Mouse (Mus musculus) MN1 (cell line): ENCODE measurements at regions not wholly inside any gene's neighbourhood (a gene's known extent, or its start where the extent isn't known, plus 50 kb on each side); places are given as distances from the start of the nearest gene placed in this dataset.

Source experiments
- DNase-seq: peaks from one replicate; pipeline ENCODE4 v3.0.0-alpha.2; 2016; ENCODE audit warnings: low spot score

DNA sequence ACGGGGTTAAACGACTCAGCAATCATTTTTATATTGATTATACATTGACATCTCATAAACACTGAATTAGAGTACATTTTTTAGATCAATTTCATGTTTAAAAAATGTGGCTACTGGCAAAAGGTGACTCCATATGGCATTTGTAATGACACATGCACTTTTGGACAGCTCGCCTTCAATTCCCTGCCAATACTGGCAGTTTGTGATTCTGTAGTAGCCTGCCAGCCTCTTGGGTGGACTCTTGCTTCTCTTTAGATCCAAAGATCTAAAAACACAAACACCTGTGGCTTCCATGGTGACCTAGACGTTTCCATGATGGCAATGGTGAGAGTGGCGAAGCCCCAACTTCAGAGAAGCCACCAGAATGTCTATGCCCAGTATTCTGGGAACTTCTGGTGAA, 83.1 kb upstream of the Pcdh8 start:
- DNase-seq, result no peak

DNA sequence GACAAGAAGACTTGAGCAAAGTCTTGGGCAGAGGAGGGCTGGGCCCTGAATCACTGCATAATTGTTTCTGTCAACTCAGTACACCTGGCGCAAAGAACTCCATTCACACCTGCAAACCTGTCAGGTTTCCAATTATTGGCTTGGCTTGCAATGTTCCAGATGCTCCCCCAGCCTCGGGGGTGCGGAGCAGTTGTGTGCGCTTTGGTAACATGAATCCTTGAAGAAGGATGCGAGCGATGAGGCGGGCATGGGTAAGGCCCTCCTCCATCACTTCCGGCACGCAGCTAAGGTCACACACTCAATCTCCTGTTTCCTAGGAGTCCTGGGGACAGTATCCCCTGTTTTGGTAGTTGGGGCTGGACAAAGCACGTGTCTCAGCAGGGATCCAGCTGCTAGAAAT, 81.6 kb upstream of the Pcdh8 start:
- DNase-seq, result no peak

DNA sequence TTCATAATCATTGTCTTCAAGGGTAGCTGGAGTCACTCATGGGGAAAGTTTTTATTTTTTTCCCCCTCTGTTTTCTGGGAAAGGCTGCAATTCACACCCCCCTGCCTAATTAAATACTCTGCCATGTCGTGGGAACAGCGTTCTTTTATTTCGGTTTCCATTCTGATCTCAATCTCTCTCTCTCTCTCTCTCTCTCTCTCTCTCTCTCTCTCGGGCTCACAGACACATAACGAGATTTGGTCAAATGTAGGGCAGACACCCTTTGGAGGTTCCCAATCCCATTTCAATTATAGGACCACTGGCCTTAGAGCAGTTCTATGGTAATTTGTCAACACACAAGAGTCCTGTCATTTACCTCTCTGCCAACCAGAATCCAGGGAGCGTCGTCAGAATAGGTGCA, 80.7 kb upstream of the Pcdh8 start:
- DNase-seq, result no peak

DNA sequence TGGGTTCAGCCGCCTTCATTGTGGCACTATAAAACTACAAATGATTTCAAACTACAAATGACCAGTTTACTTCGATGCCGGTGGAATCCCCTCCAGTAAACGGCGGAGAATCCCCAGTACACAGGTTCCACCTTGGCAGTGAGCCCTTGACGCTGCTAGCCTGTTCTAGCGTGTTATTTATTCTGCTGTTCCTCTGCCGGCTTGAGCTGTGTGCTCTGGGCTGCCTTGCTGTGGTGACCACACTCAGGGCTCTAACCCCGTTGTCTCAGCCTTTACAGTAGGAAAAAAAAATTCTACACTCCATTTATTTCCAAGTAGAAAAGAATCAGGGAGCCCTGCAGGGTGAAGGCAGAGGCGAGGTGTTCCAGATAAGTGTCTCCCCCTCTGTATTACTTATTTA, 80.1 kb upstream of the Pcdh8 start:
- DNase-seq, result no peak

DNA sequence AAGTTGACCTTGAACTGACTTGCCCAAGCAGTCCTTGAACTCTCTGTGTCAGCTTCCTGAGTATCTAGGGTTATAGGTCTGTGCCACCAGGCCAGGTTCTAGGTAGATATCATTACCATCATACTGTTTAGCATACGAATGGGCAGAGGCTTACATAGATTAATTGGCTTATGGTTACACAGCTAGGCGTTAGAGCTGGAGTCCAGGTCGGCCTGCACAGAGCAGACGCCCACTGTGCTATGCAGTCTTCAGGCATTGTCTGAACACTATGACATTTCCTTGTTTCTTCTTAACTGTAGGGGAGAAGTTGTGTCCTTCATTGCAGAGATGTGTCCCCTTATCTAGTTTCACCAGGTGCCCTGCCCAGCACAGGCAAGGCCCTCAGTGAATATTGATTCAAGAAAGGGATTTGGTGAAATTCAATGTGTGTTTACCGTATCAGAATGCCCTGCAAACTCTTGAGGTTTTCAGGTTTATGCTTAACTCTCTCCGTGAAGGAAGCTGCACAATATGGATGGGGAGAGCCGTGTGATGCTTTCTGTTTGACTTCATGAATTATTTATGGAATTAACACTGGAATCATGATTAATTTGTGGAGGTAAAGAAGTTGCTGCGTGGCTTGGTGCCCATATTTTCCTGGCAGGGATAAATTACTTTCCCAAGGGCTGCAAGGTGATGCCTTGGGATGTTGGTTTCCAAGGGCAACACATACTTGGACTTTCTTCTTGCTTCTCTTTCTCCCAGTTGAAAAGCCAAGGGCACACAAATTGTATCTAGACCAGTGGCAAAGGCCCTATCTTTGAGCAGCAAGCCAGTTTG, 78.7 kb upstream of the Pcdh8 start:
- no peak for DNase-seq

DNA sequence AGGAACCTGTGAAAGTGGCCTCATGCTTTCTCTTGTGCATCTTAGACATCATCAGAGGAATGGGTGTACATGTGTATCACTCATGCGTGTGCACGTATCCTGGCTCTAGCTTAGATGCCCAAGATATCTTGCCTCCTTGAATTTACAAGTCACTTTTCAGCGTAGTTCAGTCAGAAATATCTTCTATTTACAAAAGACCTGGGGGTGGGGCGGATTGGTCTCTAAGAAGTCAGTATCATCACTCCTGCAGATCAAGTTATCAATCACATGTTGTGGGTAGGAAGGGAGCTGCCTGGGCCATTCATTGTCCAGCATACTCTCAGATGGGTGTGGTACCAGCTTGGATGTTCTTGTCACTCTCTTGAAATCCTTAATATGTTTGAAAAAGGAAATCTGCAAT, 77.0 kb upstream of the Pcdh8 start:
- DNase-seq, result no peak

DNA sequence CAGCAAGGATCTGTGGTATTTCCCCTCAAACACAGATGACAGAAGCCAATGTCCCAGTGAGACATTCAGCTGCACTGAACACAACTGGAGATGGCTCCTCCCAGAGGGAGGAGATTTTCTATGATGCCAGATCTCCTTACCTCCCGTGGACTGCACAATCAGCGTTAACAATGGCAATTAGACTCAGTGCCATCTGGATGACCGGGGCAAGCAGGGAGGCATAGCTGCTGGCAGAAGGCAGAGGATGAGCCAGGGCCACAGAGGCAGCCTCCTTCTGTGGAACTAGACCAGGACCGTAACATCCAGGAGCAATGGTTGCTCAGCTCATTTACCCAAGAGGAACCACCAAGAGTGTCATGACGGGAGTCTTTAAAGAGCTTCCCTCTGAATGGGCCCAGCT, 73.2 kb upstream of the Pcdh8 start:
- no peak for DNase-seq

DNA sequence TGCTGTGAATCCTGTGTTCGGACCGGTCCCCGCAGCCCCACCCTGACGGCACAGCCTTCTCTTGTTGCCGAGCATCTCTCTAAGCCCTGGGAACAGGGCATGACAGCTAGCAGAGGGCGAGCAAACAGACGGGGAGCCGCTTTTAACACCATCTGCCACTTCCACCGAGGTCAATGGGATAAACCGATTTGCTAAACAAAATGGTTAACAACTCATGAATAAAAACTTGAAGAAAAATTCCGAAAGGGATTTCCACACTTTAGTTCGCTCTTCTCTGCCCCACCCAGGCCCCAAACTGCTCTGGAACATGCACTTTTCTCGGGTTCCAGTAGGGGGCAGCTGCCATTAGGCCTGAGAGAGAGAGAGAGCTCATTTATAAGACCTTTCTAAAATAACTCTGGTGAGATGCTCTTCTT, 72.0 kb upstream of the Pcdh8 start:
- no peak for DNase-seq

DNA sequence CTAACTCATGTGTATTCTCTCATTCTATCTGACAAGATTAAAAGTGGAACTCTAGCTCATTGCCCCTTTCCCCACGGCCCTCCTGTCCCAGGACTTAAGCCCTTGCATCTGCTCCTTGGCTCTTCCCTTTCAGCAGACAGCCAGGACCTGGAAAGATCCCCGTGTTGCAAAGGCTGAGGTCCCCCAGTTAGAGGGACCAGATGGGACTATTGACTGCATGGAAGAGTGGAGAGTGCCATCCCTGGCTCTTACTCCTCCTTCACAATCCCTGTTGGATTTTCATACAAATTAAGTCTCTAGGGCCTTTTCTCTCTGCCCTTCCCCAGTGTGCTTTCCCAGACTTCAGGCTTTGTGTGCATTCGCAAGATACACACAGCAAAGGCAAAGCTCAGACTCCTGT, 71.6 kb upstream of the Pcdh8 start:
- no peak for DNase-seq

DNA sequence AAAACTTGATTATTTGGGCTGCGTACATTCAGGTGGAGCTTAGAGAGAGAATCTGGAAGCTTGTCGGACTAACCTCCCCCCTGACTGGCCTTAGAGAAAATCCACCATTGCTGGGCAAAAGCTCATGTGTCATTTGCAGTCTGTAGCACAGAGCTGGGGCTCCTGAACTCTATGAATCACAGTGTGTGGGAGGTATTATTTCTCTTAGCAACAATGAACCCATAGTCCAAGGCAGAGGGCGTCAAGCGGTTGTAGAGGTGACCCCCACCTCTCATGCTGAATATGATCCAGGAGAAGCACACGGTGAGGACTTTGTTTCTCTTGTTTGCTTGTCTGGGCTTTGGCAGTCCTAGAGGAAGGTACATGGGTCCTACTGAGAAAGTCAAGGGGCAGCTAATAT, 66.0 kb upstream of the Pcdh8 start:
- no peak for DNase-seq

DNA sequence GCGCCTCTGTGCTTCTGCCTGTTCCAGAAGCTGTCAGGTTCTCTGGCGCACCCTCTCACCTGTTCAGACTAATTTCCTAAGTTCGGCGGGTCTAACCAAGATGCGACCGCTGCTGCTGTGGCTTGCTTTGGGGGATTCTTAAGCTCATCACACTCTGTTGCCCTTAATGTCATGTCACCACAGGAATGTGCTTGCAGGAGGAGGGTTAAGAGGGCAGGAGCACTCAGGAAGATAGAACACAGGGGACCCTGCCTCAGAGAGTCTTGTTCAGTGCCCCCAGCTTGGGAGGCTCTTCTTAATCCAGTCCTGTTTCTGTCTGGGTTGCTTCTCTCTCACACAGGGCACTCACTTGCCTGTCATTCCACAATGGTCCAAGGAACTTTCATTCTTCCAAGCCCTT, 65.1 kb upstream of the Pcdh8 start:
- DNase-seq, result no peak

DNA sequence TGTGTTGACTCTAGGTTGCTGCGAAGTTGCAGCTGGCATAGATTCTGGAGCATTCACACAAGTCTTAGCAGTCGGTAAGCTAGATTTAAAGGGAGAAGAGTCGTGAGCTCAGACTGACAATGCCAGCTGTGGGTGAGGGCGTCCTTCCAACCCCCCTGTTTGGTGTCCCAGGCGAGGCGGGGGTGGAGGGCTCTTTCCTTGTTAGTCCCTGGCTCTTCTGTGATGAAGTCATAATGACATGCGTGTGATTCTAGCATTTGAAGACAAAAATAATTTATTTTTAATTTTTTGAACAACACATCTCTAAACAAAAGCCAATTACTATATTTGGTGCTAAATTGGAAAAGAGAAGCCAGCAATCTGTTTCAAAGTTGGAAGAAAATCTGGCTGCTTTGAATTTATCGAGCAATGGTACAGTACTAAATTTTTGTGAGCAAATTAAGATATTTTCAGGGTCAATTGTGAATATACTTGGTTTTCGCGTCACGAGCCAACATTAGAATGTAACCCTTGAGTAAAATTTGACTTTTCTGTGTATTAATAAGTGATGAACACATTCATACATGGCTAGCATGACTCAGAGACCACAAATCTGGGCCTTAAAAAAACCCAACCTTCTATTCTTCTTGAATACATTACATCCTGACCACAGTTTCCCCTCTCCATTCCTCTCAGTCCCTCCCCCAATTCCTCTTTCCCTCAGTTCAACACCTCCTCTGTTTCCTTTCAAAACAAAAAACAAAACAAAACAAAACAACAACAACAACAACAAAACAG, 53.7 kb upstream of the Pcdh8 start:
- DNase-seq, result no peak

DNA sequence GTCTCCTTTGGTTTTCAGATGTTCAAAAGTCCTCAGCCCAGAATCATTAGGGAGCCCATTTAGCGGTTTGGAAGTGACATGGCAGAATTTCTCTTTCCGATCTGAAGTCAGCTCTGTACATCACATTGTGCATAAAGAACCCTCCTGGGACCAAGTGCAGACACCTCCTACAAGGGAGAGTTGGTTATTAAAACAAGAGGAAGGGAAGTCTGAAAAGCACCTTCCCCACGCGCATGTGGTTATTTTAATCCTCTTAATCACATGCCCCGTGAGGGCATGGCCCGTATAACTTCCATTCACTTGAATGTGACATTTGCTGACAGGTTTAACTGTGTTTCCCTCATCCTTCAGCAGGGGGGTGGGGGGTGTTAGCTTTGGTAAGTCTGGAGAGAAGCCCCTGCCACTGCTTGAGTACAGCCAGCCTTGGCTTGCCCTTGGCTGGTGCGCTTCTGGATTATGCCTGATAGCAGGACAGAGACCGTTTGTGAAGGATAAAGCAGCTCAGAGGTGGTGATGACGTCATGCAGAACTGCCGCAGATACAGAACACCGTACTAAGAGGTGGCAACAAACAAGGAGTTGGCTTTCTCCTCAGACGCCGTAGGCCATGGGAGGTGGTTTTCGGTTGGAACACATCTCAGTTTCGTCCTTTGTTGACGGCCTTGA, 51.5 kb upstream of the Pcdh8 start:
- no peak for DNase-seq

DNA sequence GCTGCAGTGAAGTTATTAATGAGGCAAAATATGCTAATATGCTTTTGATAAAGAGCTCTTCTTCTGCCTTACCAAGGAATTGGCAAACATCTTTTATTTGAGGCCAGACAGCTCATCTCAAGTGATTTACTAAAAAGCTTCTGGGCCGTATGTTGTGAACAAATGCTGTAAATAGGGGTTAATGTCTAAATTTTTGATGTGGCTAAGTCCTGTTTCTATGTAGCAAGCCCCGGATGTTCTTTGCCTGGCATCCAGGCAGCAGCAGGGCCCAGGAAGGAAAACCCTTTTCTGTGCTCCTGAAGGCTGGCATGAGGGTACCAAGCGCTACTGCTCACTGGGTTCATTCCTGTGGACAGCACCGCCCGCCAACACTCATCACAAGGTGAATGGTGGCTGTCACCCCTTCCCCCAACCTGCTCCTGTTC, 50.9 kb upstream of the Pcdh8 start:
- DNase-seq, result no peak

DNA sequence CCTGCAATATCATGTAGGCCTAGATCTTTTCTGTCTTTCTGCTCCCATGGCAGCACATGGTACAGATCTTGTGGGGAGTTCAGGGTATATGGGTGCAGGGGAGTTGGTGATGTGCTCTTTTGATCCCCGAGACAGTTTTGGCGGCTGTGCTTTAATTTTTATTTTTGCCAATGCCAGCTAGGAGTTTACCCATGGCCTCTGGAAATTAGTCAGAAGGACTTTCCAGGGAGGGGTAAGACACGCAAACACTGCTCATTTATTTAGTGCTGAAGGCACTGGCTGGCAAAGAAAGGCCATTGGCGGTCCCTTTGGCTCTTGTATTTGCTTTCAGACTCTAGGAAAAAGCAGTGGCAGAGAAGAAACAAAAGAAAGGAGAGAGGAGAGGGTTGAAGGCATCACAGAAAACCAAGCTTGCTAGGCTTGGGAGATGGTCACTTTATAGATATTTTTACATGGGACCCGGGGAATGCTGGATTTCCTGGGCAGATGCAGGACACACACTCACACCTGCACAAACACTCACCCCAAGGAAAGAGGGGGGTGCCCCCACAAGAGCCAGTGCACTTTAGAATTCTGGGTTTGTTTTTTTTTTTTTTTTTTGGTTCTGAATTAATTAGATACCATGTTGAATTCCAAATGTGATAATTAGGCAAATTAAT, 50.4 kb upstream of the Pcdh8 start:
- DNase-seq, result no peak
